Mouse (Mus musculus): ENCODE measurements around the gene Fam216b.

DNA sequence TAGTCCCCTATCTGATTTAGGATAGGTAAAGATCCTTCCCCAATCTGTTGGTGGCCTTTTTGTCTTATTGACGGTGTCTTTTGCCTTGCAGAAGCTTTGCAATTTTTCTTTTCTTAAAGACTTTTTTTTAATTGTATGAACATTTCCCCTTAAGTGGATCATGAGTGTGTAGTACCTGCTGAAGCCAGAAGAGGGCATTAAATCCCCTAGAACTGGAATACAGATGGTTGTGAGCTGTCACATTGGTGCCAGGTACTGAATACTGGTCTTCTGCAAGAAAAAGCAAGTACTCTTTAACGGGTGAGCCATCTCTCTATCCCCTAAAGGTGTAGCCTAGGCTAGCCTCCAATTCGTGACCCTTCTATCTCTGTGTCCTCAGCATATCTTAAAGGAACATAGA is 32.4 kb downstream of the Fam216b start:
- TF ChIP-seq POLR2A (IDR thresholded peaks at IDR 0.05; ENCODE audit: control insufficient read depth, low read depth, low read length) (no peak), CTCF (IDR thresholded peaks at IDR 0.05; ENCODE audit: control insufficient read depth, insufficient read depth, insufficient replicate concordance, low read depth, low read length) (no peak)
